ENCODE assay signal across 8 mouse cellular contexts in the genomic region with DNA sequence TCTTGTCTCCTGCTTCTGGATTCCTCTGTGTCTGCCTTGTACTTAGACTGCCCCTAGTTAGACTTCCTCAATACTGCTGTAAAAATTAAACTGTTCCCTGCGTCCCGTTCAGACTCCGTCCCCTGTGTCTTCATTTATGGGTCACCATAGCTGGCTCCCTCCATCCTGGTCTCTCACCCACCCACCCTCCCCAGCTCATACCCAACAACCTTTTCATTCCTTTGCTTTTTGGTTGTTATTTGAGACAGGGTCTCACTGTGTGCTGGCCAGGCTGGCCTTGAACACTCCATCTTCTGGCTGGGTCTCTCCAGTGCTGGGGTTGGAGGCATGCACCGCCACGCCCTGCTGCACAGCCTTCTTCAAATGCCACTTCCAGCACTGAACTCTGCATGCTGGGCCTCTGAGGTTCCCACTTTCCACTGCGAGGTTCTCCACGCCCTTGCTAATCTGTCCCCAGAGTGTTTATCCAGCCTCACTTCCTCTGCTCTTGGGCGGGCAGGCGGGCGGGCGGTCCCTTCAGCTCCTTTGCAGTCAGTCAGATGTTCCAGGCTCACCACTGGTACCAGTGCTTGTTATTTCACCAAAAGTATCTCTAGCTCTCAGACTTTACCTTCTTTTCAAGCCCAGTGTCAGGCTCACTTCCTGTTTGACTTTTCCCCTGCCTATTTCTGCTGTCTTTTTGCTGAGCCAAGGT. TPM values are rescaled to one million over a fixed set of nuclear protein-coding genes. Genes with fewer than 3 reads are reported as not detected.
DNase-seq lines count a peak whose midpoint lies in the region; ATAC-seq and TF ChIP-seq lines count a peak whose summit lies in the region.

No protein-coding gene starts in this region.

- DNase-seq in CD4-positive helper T cell, adult 2 months (ENCODE audit: low read depth, low spot score): peak; percentile 71
- no peak for DNase-seq in midbrain, postnatal 0 days (ENCODE audit: low spot score)
- no peak for DNase-seq in layer of hippocampus, adult 9-10 months (ENCODE audit: low spot score)
- DNase-seq in layer of hippocampus, adult 18-20 months (ENCODE audit: low spot score in 2 of 2): no peak

- H3K27me3 ChIP-seq in midbrain, embryonic 13.5 days: no peaks in the 10 kb centered on the region
- H3K27me3 ChIP-seq in midbrain, postnatal 0 days (ENCODE audit: insufficient read depth, low read length): no peaks in the 10 kb centered on the region

- peak; percentile 84 for ATAC-seq in erythroblast, adult 5-6 weeks (replicated peaks; ENCODE audit: low FRiP score, poor library complexity, severe bottlenecking)
- ATAC-seq in inflammation-experienced regulatory T-cells, adult 6 months: peak; percentile 72
- peak; percentile 54 for ATAC-seq in megakaryocyte progenitor cell, adult 5-6 weeks (replicated peaks; ENCODE audit: poor library complexity)
- no peak for ATAC-seq in midbrain, embryonic 13.5 days
- no peak for ATAC-seq in midbrain, postnatal 0 days (ENCODE audit: low FRiP score)

- WGBS in midbrain, embryonic 13.5 days: 88% methylated on average over 11 of the region's 11 CpGs
- WGBS in midbrain, postnatal 0 days: 85% methylated on average over 11 of the region's 11 CpGs

- H3K9ac ChIP-seq in midbrain, embryonic 13.5 days (replicated peaks): no peak overlapping the region
- no peak overlapping the region for H3K9ac ChIP-seq in midbrain, postnatal 0 days (replicated peaks; ENCODE audit: low read length, poor library complexity, severe bottlenecking)

- H3K4me2 ChIP-seq in midbrain, embryonic 13.5 days (replicated peaks): no peak overlapping the region
- no peak overlapping the region for H3K4me2 ChIP-seq in midbrain, postnatal 0 days (ENCODE audit: low read depth, low read length, poor library complexity, severe bottlenecking)

- no peak overlapping the region for H3K27ac ChIP-seq in midbrain, embryonic 13.5 days
- H3K27ac ChIP-seq in midbrain, postnatal 0 days (ENCODE audit: low read depth, low read length): no peak overlapping the region

- H3K4me3 ChIP-seq in midbrain, embryonic 13.5 days (replicated peaks): no peak overlapping the region
- H3K4me3 ChIP-seq in midbrain, postnatal 0 days (ENCODE audit: low read depth, low read length): no peak overlapping the region

- peaks cover 17% of the 10 kb centered on the region for H3K4me1 ChIP-seq in midbrain, embryonic 13.5 days (replicated peaks)
- H3K4me1 ChIP-seq in midbrain, postnatal 0 days (ENCODE audit: insufficient read depth, low read length): no peaks in the 10 kb centered on the region

- H3K9me3 ChIP-seq in midbrain, embryonic 13.5 days: no peaks in the 10 kb centered on the region
- no peaks in the 10 kb centered on the region for H3K9me3 ChIP-seq in midbrain, postnatal 0 days (ENCODE audit: low read length)

- TF ChIP-seq CTCF in midbrain, postnatal 0 days (IDR thresholded peaks at IDR 0.05): no peak

- H3K36me3 ChIP-seq in midbrain, embryonic 13.5 days: no peaks in the 10 kb centered on the region
- H3K36me3 ChIP-seq in midbrain, postnatal 0 days (ENCODE audit: insufficient read depth, low read length): no peaks in the 10 kb centered on the region

RNA-seq across cellular contexts. Expression of gene Taok3, which starts 18.5 kb away (rescaled TPM):
- 28.4 and 30.1 TPM in 2 replicates for total RNA-seq in erythroblast, adult 5-6 weeks (2015; ENCODE audit: low replicate concordance)
- total RNA-seq in erythroblast, adult 5-6 weeks (2017; ENCODE audit: low replicate concordance): 32.5 and 43.4 TPM in 2 replicates
- 100 to 1,000 TPM; 115 to 147 (median 144) TPM for polyA plus RNA-seq in inflammation-experienced regulatory T-cells, adult 6 months (2017; shearing (Covaris generic))
- 62.9 and 66.8 TPM in 2 replicates for total RNA-seq in megakaryocyte progenitor cell, adult 5-6 weeks (2015)
- 43.6 and 57.8 TPM in 2 replicates for total RNA-seq in megakaryocyte progenitor cell, adult 5-6 weeks (2017)
- polyA plus RNA-seq in midbrain, embryonic 13.5 days (2015; fragmentation: Nextera tagmentation; extraction: Ambion mirVana): 43.7 TPM in 2 replicates
- 30.1 and 35.5 TPM in 2 replicates for total RNA-seq in midbrain, postnatal 0 days (2014; rRNA removed)
- 61.9 and 65.1 TPM in 2 replicates for polyA plus RNA-seq in midbrain, postnatal 0 days (2015; fragmentation: Nextera tagmentation; extraction: Ambion mirVana)
- 10 to 100 TPM; 59.1 to 61.8 TPM for total RNA-seq in layer of hippocampus, adult 18-20 months (2021)

RNA-seq across cellular contexts. Expression of gene Suds3, which starts 22.5 kb away (rescaled TPM):
- 20.7 and 25.0 TPM in 2 replicates for total RNA-seq in erythroblast, adult 5-6 weeks (2015; ENCODE audit: low replicate concordance)
- 73.7 and 98.8 TPM in 2 replicates for total RNA-seq in erythroblast, adult 5-6 weeks (2017; ENCODE audit: low replicate concordance)
- polyA plus RNA-seq in inflammation-experienced regulatory T-cells, adult 6 months (2017; shearing (Covaris generic)): 10 to 100 TPM in 2 of 3 experiments, 1 to 10 TPM in 1; 8.8 to 14.4 (median 11.7) TPM
- total RNA-seq in megakaryocyte progenitor cell, adult 5-6 weeks (2015): 20.0 and 23.2 TPM in 2 replicates
- total RNA-seq in megakaryocyte progenitor cell, adult 5-6 weeks (2017): 106 and 114 TPM in 2 replicates
- 83.5 and 90.1 TPM in 2 replicates for polyA plus RNA-seq in midbrain, embryonic 13.5 days (2015; fragmentation: Nextera tagmentation; extraction: Ambion mirVana)
- total RNA-seq in midbrain, postnatal 0 days (2014; rRNA removed): 91.5 and 95.0 TPM in 2 replicates
- polyA plus RNA-seq in midbrain, postnatal 0 days (2015; fragmentation: Nextera tagmentation; extraction: Ambion mirVana): 63.9 and 70.9 TPM in 2 replicates
- total RNA-seq in layer of hippocampus, adult 18-20 months (2021): 100 to 1,000 TPM; 132 to 151 TPM

Comparison
In these comparisons a context has a peak if more than half of its experiments do, and no peak if none do; other contexts are left out.
1. ATAC-seq: peak in erythroblast, adult 5-6 weeks (single experiment), inflammation-experienced regulatory T-cells, adult 6 months (single experiment) and megakaryocyte progenitor cell, adult 5-6 weeks (single experiment); none in midbrain, embryonic 13.5 days (single experiment) and midbrain, postnatal 0 days (single experiment).